Mouse (Mus musculus): Measurements from ENCODE around the gene Tmem229a.

DNA sequence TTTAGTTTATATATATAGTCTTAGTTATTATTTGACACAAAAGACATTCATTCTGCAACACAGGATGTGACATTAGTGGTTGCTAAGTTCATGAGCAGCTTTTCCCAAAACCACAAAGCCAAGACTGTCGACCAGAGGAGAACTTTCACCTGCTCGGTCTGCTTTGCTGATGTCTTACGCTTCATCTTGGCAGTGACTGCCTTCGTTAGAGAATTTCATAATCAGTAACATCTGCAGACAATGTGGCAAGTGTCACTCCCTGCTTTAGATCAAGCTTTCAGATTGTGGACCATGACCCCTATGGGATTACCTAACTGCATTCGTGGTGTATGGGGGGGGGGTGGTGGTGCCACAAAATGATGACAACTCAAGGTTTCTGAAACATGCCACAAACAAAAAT, 7.7 kb upstream of the Tmem229a start:
- no peak for TF ChIP-seq CTCF (IDR thresholded peaks at IDR 0.05; ENCODE audit: low read depth)
- TF ChIP-seq EP300 (IDR thresholded peaks at IDR 0.05; ENCODE audit: low read depth): no peak

Measured in liver, postnatal 0 days (tissue).